Mouse (Mus musculus): ENCODE measurements around the gene Gm5861. TPM values are rescaled to one million over a fixed set of nuclear protein-coding genes. Genes with fewer than 3 reads are reported as not detected.
"Not testable (repeated sequence)": the region's sequence is repeated elsewhere in the genome, so short reads cannot be mapped to it uniquely, and the experiment has no call there.

The Gm5861 gene
- polyA plus RNA-seq (2011; ENCODE audit: insufficient read depth, insufficient read length, low read depth, missing spikeins), result not detected in 2 replicates

- H3K36me3 ChIP-seq (ENCODE audit: control insufficient read depth, insufficient read depth, low read length, poor library complexity, severe bottlenecking); H3K9ac ChIP-seq (ENCODE audit: low read depth, poor library complexity, severe bottlenecking); H3K27ac ChIP-seq (ENCODE audit: insufficient read depth, low read length); H3K27me3 ChIP-seq (ENCODE audit: control insufficient read depth, insufficient read depth, low read length, poor library complexity, severe bottlenecking); H3K4me1 ChIP-seq (ENCODE audit: control insufficient read depth, insufficient read depth, low read length); H3K4me3 ChIP-seq (ENCODE audit: low read depth, low read length); H3K9me3 ChIP-seq (replicated peaks; ENCODE audit: control insufficient read depth, insufficient read depth, low read length, poor library complexity, severe bottlenecking): not testable (repeated sequence)
Observed at GRCm38 (mm10) chr5:11182772-11183171, at the start of gene Gm5861. TSS of gene Gm5861 (plus strand) at chr5:11183072.

DNA sequence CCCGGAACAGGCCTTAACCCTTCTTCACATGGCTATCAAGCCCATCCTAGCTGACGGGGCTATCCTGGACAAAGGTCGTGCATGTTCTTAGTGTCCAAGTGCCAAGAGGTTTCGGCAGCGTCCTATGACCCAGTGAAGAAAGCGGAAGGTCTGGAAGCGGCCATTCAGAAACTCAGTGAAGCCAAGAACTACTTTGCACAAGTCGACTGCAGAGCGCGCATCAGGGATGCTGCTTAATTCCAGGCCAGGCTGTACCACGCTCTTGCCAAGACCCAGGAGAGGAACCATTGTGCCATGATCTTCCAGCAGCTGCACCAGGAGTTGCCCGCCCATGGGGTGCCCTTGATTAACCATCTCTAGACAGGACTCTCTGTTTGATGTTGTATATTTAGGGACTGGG is 44.8 kb upstream of the Gm5861 start:
- H3K27ac ChIP-seq (ENCODE audit: insufficient read depth, low read length); H3K9ac ChIP-seq (ENCODE audit: low read depth, poor library complexity, severe bottlenecking); H3K36me3 ChIP-seq (ENCODE audit: control insufficient read depth, insufficient read depth, low read length, poor library complexity, severe bottlenecking); H3K27me3 ChIP-seq (ENCODE audit: control insufficient read depth, insufficient read depth, low read length, poor library complexity, severe bottlenecking); H3K4me3 ChIP-seq (ENCODE audit: low read depth, low read length); H3K4me1 ChIP-seq (ENCODE audit: control insufficient read depth, insufficient read depth, low read length); H3K9me3 ChIP-seq (replicated peaks; ENCODE audit: control insufficient read depth, insufficient read depth, low read length, poor library complexity, severe bottlenecking): not testable (repeated sequence)

Other genes starting within 250 kb of the Gm5861 start
- not detected in 2 replicates for gene Gm8871, start 235.3 kb upstream of the Gm5861 start, polyA plus RNA-seq (2011; ENCODE audit: insufficient read depth, insufficient read length, low read depth, missing spikeins)
- gene Gm8857, start 235.3 kb upstream of the Gm5861 start, polyA plus RNA-seq (2011; ENCODE audit: insufficient read depth, insufficient read length, low read depth, missing spikeins), result not detected in 2 replicates
- not detected in 2 replicates for gene Gm8879, start 55.4 kb upstream of the Gm5861 start, polyA plus RNA-seq (2011; ENCODE audit: insufficient read depth, insufficient read length, low read depth, missing spikeins)
- not detected in 2 replicates for gene Gm8890, start 73.0 kb downstream of the Gm5861 start, polyA plus RNA-seq (2011; ENCODE audit: insufficient read depth, insufficient read length, low read depth, missing spikeins)
- not detected in 2 replicates for gene Speer1, start 158.4 kb downstream of the Gm5861 start, polyA plus RNA-seq (2011; ENCODE audit: insufficient read depth, insufficient read length, low read depth, missing spikeins)
- not detected in 2 replicates for gene Gm8897, start 233.3 kb downstream of the Gm5861 start, polyA plus RNA-seq (2011; ENCODE audit: insufficient read depth, insufficient read length, low read depth, missing spikeins)